Mouse (Mus musculus) frontal cortex, adult (tissue): ENCODE data around the gene Strn.
A peak's percentile ranks its signal among the peaks of the same experiment; 100 is the strongest.

Experiments
- ATAC-seq: cut with Nextera tagmentation; 2 replicates; pipeline ENCODE4 v1.9.2; 2017; ENCODE audit warnings: mild to moderate bottlenecking, moderate library complexity, mixed read lengths; ENCODE audit not compliant: low TSS enrichment

Gene Strn

GRCm38 (mm10) chr17:78618164-78618693, 118.8 kb downstream of the Strn start:
- ATAC-seq, result peak; percentile 47; the same call in 1 of the 2 replicates

DNA sequence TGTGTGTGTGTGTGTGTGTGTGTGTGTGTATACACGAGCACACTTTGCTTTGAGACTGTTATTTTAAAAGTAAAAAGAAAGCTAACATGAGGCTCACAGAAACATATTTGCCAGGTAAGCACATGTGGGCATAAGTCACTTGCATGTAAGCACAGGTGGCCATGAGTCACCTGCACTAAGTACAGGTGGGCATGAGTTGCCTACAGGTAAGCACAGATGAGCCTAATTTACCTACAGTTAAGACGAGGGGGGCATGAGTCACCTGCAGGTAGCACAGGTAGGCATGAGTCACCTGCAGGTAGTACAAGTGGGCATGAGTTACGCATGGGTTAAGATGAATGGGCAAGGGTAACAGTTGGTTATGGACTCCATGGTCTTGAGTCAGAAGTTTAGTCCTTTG, 121.9 kb downstream of the Strn start:
- no peak for ATAC-seq

DNA sequence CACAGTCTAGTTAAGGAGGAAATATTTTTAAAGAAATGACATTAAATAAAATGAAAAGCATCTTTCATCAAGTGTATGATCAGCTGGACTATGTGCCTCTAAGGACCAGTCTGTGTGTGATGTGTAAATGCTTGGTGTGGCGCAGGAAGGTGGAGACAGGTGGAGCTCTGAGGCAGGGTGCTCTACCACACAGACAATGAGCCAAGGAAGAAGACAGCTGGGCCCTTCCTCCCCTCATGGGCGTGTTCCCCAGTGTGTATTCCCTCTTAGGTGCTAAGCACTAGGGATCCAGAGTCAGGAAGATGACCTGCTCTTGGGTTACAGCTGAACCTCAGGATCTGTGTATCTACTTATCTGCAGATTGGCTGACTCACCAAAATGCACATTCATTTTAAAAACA, 122.5 kb downstream of the Strn start:
- ATAC-seq, result no peak

DNA sequence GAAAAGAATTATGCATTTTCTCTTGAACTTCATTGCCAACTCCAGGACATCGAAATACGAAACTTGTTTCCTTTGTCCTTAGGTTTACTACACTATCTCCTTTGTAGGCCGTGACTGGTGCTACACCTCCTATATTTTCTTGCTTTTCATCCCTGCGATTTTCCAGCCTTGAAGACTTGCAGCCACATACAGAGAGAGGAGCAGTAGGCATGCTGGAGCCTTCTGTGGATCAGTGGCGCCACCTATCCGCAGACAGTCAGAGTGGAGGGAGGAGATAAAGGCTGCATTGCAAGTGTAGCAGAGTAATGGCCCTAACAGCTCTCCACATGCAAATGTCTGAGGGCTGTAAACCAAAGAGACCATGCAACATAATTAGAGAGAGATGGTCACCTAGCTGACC, 125.9 kb downstream of the Strn start:
- 0 out of 2 replicates have a peak, but pooled peaks have one; percentile 52 for ATAC-seq

- ATAC-seq, result no peak
These were observed 127.7 kb downstream of the Strn start for GRCm38 (mm10) chr17:78609191-78609855.

DNA sequence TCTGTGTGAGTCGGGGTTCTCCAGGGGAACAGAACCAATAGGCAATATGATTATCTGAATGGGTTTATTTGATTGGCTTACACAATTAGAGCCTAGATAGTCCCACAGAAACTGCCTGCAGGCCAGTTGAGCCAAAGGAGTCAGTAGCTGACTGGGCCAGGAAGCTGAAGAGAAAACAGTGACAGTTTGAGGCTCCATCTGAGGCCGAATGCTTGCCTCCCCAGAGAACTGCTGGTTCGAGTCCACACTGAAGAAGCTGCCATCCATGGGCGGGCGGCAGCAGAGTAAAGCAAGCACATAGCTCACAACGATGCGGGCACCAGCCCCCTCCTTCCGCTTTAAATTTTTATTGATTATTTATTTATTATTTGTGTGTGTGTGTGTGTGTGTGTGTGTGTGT, 128.3 kb downstream of the Strn start:
- ATAC-seq, result no peak

DNA sequence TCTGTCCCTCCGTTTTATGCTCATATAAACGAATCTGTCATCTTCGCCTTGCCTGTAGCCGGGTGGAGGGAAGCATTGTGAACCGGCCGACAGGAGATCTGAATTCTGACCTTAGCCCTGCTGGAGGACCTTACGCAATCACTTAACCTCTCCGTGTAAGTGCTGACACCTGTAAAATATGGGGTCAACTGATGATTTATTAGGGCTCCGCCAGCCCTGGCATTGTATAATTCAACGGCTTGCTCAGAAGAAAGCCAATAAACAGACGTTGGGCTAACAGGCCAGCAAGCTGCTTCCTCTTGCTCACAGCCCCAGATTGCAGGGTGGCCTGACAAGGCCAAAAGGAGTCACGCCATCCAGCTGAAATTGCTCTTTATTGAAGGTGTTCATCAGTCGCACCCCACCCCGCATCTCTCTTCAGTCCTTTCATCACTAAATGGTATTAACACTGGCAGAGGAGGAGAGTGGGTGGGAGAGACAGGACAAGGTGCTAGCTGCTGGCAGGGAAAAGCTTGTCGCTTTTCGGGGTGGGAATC, 128.8 kb downstream of the Strn start:
- ATAC-seq, result no peak

DNA sequence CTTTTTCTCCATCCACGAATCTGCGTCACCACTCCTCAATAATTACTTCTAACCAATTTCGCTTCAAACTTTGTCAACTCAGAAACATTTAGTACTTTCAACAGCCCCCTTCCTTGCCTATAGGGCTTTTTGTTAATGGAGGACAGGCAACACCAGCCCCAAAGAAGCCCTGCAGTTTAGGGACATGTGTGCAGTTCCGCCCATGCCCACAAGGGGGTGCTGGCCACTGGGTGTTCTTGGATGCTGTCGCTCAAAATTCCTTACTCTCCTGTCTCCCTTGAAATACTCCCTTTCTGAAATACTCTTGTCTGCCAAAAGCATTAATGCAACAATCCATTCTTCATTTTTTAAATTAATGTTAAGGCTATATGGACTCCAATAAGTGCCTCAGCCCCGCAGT, 132.6 kb downstream of the Strn start:
- ATAC-seq, result no peak

DNA sequence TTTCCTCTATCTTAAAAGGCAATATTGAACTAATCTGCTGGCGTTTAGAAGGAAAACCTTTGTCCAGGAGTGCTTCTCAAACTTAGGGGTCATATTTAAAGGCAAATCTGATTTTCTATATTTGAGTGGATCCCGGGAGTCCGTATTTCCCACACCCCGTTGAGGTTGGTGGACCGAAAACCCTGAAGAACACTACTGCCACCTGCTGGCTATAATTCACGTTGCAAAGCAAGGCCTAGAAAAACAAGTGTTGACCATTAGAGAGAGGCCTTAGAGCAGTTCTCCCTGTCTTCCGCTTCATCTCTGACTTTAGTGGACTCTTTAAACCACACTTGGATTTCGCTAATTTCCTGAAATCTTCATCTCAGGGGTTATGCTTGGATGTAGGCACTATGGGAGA, 133.1 kb downstream of the Strn start:
- peak; percentile 77 for ATAC-seq

DNA sequence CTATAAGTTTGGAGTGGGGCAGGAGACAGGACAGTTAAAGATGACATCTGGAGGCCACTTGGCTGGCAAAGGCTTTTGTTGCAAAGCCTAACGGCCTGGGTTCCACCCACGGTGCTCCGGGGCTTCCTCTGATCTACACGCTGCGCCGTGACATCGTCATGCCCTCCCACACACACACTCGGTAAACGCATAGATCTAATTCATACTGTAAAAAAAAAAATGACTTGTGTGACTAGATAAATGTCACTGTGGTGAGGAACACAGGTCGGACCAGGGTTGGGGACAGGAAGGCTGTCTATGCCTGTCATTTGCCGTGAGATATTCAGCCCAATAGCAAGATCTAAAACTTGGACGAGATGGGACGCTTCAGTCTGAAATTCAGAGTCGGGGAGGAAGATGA, 134.7 kb downstream of the Strn start:
- 0 out of 2 replicates have a peak, but pooled peaks have one; percentile 36 for ATAC-seq

DNA sequence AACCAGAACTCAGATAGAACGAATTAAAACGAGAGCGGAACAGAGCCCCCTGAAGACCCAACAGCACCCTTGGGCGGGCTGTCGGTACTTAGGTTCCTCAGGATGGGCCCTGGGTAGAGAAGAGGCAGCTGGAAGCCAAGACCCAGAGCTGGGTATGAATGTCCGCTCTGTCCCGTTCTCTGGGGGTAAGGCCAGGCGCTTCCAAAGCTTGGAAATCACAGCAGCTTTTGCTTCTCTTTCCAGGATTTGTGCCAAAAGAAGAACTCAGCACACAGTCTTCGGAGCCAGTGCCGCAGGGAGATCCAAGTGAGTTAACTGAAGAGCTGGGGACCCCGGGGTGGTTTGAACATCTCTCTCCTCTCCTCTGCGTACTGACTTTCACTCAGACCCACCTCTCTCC, 135.4 kb downstream of the Strn start:
- peak; percentile 64; the same call in 1 of the 2 replicates for ATAC-seq

DNA sequence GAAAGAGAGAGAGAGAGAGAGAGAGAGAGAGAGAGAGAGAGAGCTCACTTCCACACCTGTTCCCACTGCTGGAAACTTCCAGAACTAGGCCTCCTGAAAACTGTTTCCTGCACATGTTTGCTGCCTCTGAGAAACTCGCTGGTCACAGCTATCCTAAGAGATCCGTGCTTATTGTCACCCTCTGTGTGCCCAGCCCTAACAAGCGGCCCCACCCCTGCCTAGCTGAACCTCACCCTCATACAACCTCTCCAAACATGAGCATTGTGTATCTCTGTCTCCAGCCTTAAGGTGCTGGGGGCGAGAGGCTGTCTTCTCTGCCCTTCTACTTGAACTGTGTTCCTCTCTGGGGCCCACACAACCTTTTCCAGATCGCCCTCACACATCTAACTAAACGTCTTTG, 136.0 kb downstream of the Strn start:
- ATAC-seq, result no peak
